Mouse (Mus musculus) testis, adult 10 weeks (tissue): Measurements from ENCODE around the gene Ap2a1. TPM values are rescaled to one million over a fixed set of nuclear protein-coding genes. Genes with fewer than 3 reads are reported as not detected.

Experiments used
- polyA plus RNA-seq: library from polyadenylated mRNA; stranded (reverse); fragments of 350-450 nt; fragmentation: Illumina TruSeq; extraction: RNeasy Lipid Tissue Mini Kit (QIAGEN cat#74804); gene quantifications from one replicate; pipeline ENCODE4 v1.2.3, GENCODE M21; 2014; ENCODE audit warnings: low read depth, low replicate concordance

Ap2a1 gene
- 104 TPM for polyA plus RNA-seq

GRCm38 (mm10) chr7:44929204-44930151 lies at the start of gene Ap2a1:
Ap2a1 (minus strand) TSS chr7:44929496.

GRCm38 (mm10) chr7:44974383-44975116 lies 45.3 kb upstream of the Ap2a1 start, which contains the start of gene Cpt1c:
Cpt1c (minus strand) TSS chr7:44974851.

GRCm38 (mm10) chr7:44942904-44943303 lies 13.6 kb upstream of the Ap2a1 start, which contains the start of gene Tsks:
Tsks (plus strand) TSS chr7:44943204.

GRCm38 (mm10) chr7:44895593-44896434 lies 33.5 kb downstream of the Ap2a1 start, which contains the start of gene Fuz:
Fuz (plus strand) TSS chr7:44896079.

GRCm38 (mm10) chr7:44892276-44892921 lies 36.9 kb downstream of the Ap2a1 start, which contains the start of gene Med25:
Med25 (minus strand) TSS chr7:44892712.

GRCm38 (mm10) chr7:44869697-44870528 lies 59.4 kb downstream of the Ap2a1 start, which contains the start of gene Ptov1:
Ptov1 (minus strand) TSS chr7:44869788.

GRCm38 (mm10) chr7:44857042-44857552 lies 72.2 kb downstream of the Ap2a1 start, which contains the start of gene Pnkp:
Pnkp (plus strand) TSS chr7:44857139.

Other genes starting within 250 kb of the Ap2a1 start
- 343 TPM for gene Izumo2, start 220.8 kb downstream of the Ap2a1 start, polyA plus RNA-seq
- gene Vrk3, start 181.1 kb downstream of the Ap2a1 start, polyA plus RNA-seq = 27.7 TPM
- gene Zfp473, start 178.4 kb downstream of the Ap2a1 start, polyA plus RNA-seq = 3.0 TPM
- gene Nup62, start 113.4 kb downstream of the Ap2a1 start, polyA plus RNA-seq = 15.5 TPM
- 11.4 TPM for gene Il4i1, start 113.1 kb downstream of the Ap2a1 start, polyA plus RNA-seq
- gene Atf5, start 112.8 kb downstream of the Ap2a1 start, polyA plus RNA-seq = 3.0 TPM
- gene Akt1s1, start 80.5 kb downstream of the Ap2a1 start, polyA plus RNA-seq = 1.2 TPM
- gene Tbc1d17, start 80.4 kb downstream of the Ap2a1 start, polyA plus RNA-seq = 0.98 TPM
- 0.71 TPM for gene Pnkp, start 72.4 kb downstream of the Ap2a1 start, polyA plus RNA-seq
- gene Ptov1, start 59.7 kb downstream of the Ap2a1 start, polyA plus RNA-seq = 0.32 TPM
- 2.0 TPM for gene Med25, start 36.8 kb downstream of the Ap2a1 start, polyA plus RNA-seq
- 9.9 TPM for gene Fuz, start 33.4 kb downstream of the Ap2a1 start, polyA plus RNA-seq
- gene Tsks, start 13.7 kb upstream of the Ap2a1 start, polyA plus RNA-seq = 11.2 TPM
- gene Cpt1c, start 45.4 kb upstream of the Ap2a1 start, polyA plus RNA-seq = 9.3 TPM
- gene Prmt1, start 57.1 kb upstream of the Ap2a1 start, polyA plus RNA-seq = 8.0 TPM
- 18.4 TPM for gene Irf3, start 68.2 kb upstream of the Ap2a1 start, polyA plus RNA-seq
- gene Bcl2l12, start 69.2 kb upstream of the Ap2a1 start, polyA plus RNA-seq = 1.5 TPM
- 3.3 TPM for gene Scaf1, start 86.9 kb upstream of the Ap2a1 start, polyA plus RNA-seq
- 1.8 TPM for gene Rras, start 88.5 kb upstream of the Ap2a1 start, polyA plus RNA-seq
- 0.24 TPM for gene Prr12, start 123.4 kb upstream of the Ap2a1 start, polyA plus RNA-seq
- 4.6 TPM for gene Nosip, start 132.9 kb upstream of the Ap2a1 start, polyA plus RNA-seq
- gene Prrg2, start 133.2 kb upstream of the Ap2a1 start, polyA plus RNA-seq = 2.7 TPM
- not detected for gene Rcn3, start 162.7 kb upstream of the Ap2a1 start, polyA plus RNA-seq
- gene Fcgrt, start 174.4 kb upstream of the Ap2a1 start, polyA plus RNA-seq = 1.4 TPM
- gene Rps11, start 194.9 kb upstream of the Ap2a1 start, polyA plus RNA-seq = 157 TPM
- gene Rpl13a, start 199.3 kb upstream of the Ap2a1 start, polyA plus RNA-seq = 133 TPM
- gene Gm45713, start 206.7 kb upstream of the Ap2a1 start, polyA plus RNA-seq = not detected
- gene Flt3l, start 206.9 kb upstream of the Ap2a1 start, polyA plus RNA-seq = 1.5 TPM
- 10.2 TPM for gene Pih1d1, start 224.8 kb upstream of the Ap2a1 start, polyA plus RNA-seq
- gene Aldh16a1, start 225.1 kb upstream of the Ap2a1 start, polyA plus RNA-seq = 1.1 TPM
- 2.7 TPM for gene Slc17a7, start 234.5 kb upstream of the Ap2a1 start, polyA plus RNA-seq